Mouse (Mus musculus) stomach, postnatal 0 days (tissue): ENCODE measurements around the gene U90926.

ENCODE experiments used
- CTCF ChIP-seq: IDR thresholded peaks from 2 replicates; pipeline ENCODE4 v1.5.1; 2016; ENCODE audit warnings: antibody characterized with exemption, low read depth, mild to moderate bottlenecking, moderate library complexity
- EP300 ChIP-seq: optimal IDR thresholded peaks from 2 replicates; pipeline ENCODE3; 2016; ENCODE audit warnings: antibody characterized with exemption

- TF ChIP-seq EP300, result no peak
- peak; percentile 89 for TF ChIP-seq CTCF
Measured at GRCm38 (mm10) chr5:92239333-92240232, 24.4 kb upstream of the U90926 start.
